Mouse (Mus musculus) thymus, adult 2 months (tissue): ENCODE data around the gene Rheb.

Experiments
- CTCF ChIP-seq: fragments of 200-500 bp; IDR thresholded peaks from 2 replicates; pipeline ENCODE4 v1.5.1; 2012; ENCODE audit warnings: mild to moderate bottlenecking, control low read depth, low read length, moderate library complexity, borderline replicate concordance; ENCODE audit not compliant: control insufficient read depth, poor library complexity, insufficient read depth; ENCODE audit errors: extremely low read depth
- POLR2A ChIP-seq: fragments of 200-500 bp; IDR thresholded peaks from 2 replicates; pipeline ENCODE4 v1.6.1; 2012; ENCODE audit warnings: mild to moderate bottlenecking, low read length, control low read depth, moderate library complexity; ENCODE audit not compliant: control insufficient read depth, poor library complexity, insufficient read depth; ENCODE audit errors: extremely low read depth

DNA sequence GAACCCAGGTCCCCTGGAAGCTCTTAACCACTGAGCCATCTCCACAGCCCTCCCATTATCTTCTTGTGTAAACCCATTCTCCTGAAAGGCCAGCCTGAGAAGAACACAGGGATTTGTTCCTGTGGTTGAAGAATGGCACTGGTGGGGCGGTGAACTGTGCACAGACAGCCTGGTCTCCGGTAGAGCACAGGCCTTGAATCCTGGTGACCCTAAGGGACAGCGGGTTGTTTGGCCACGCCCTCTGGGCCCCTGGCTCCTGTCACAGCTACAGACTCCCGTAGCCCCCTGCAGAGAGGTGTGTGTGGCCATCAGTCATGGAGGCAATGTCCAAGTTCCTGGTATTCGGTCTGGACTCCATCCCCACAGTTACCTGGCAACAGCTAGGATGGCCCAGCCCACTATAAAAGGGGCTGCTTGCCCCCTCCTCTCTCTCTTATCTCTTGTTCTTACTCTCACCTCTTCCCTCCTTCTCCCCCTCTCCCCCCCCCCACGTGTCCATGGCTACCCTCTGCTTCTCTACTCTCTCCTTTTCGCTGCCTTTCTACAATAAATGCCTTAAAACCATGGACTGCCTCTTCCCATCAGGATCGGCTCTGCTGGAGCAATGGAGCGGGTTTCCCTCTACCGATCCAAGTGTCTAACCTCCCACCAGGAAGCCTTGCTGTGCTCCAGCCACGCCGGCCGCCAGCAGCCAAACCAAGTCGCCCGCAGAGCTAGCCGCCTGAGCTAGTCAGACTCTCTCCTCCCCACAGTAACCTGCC lies 64.2 kb downstream of the Rheb start:
- no peak for TF ChIP-seq POLR2A
- no peak for TF ChIP-seq CTCF
